Comparison of ENCODE assay signal across 11 mouse cellular contexts in genomic region chr2:113980664-113981063, GRCm38 (mm10). TPM values are rescaled to one million over a fixed set of nuclear protein-coding genes. Genes with fewer than 3 reads are reported as not detected.
DNase-seq lines count a peak whose midpoint lies in the region; ATAC-seq and TF ChIP-seq lines count a peak whose summit lies in the region.
"Had no signal": no experiment of that assay in that cellular context is flagged by ENCODE, and none has a peak within 500 bp of the region (broad histone marks: within the 10 kb centered on the region; RNA-seq: fewer than 3 reads in every experiment).

No protein-coding gene starts in this region.

- no peak for TF ChIP-seq CTCF in liver, postnatal 0 days (IDR thresholded peaks at IDR 0.05; ENCODE audit: low read depth)

- DNase-seq in liver: peak; percentile 6
- no peak for DNase-seq in liver, postnatal 0 days
- DNase-seq in left cerebral cortex, postnatal 25 days (ENCODE audit: low spot score in 2 of 2): no peak
- no peak for DNase-seq in frontal cortex, postnatal 36 days (ENCODE audit: low spot score in 2 of 2)
- DNase-seq: kidney, postnatal 4 days had no signal

- no peak for TF ChIP-seq EP300 in liver, postnatal 0 days (IDR thresholded peaks at IDR 0.05; ENCODE audit: low read depth)

- H3K4me3 ChIP-seq in liver, postnatal 0 days (ENCODE audit: low read depth, low read length): no peak overlapping the region
- no peak overlapping the region for H3K4me3 ChIP-seq in forebrain, embryonic 15.5 days
- H3K4me3 ChIP-seq in heart, embryonic 14.5 days (ENCODE audit: control insufficient read depth in 1 of 2, insufficient read depth in 1 of 2, low read depth in 1 of 2, low read length in 2 of 2): no peak overlapping the region
- H3K4me3 ChIP-seq in myocyte: no peak overlapping the region

- H3K79me2 ChIP-seq in myocyte (ENCODE audit: control insufficient read depth, insufficient read depth): no peaks in the 10 kb centered on the region

- WGBS in liver, postnatal 0 days (ENCODE audit: insufficient replicate concordance): 72% methylated on average over 8 of the region's 8 CpGs
- WGBS in forebrain, embryonic 15.5 days: 21% methylated on average over 8 of the region's 8 CpGs
- 29% methylated on average over 8 of the region's 8 CpGs for whole genome bisulfite sequencing in heart, embryonic 14.5 days

- no peak overlapping the region for H3ac ChIP-seq in myocyte (ENCODE audit: control insufficient read depth, insufficient read length)

- no peak overlapping the region for H3K9ac ChIP-seq in liver, postnatal 0 days (replicated peaks)
- no peak overlapping the region for H3K9ac ChIP-seq in forebrain, embryonic 15.5 days (replicated peaks)
- H3K9ac ChIP-seq in heart, embryonic 14.5 days (ENCODE audit: low read length): no peak overlapping the region

- no peaks in the 10 kb centered on the region for H3K27me3 ChIP-seq in liver, postnatal 0 days (ENCODE audit: insufficient read depth, low read length)
- H3K27me3 ChIP-seq in forebrain, embryonic 15.5 days: no peaks in the 10 kb centered on the region
- no peaks in the 10 kb centered on the region for H3K27me3 ChIP-seq in heart, embryonic 14.5 days (ENCODE audit: control insufficient read depth, insufficient read depth, low read length)
- H3K27me3 ChIP-seq in myocyte (ENCODE audit: control insufficient read depth, insufficient read depth, insufficient read length): no peaks in the 10 kb centered on the region

- H3K27ac ChIP-seq in liver, postnatal 0 days (ENCODE audit: low read depth): no peak overlapping the region
- H3K27ac ChIP-seq in forebrain, embryonic 15.5 days (replicated peaks): no peak overlapping the region
- H3K27ac ChIP-seq in heart, embryonic 14.5 days (replicated peaks in 1 of 2; ENCODE audit: control insufficient read depth in 1 of 2, insufficient read depth in 1 of 2, low read depth in 2 of 2, low read length in 2 of 2): peak overlapping the region; percentile 79 to 80
- H3K27ac ChIP-seq: macrophage had no signal

- H3K9me3 ChIP-seq in liver, postnatal 0 days (ENCODE audit: low read length): no peaks in the 10 kb centered on the region
- H3K9me3 ChIP-seq in forebrain, embryonic 15.5 days: no peaks in the 10 kb centered on the region
- no peaks in the 10 kb centered on the region for H3K9me3 ChIP-seq in heart, embryonic 14.5 days (ENCODE audit: control insufficient read depth, low read length)

- no peak for ATAC-seq in liver, postnatal 0 days
- ATAC-seq in forebrain, embryonic 15.5 days (replicated peaks): peak; percentile 78
- ATAC-seq in heart, embryonic 14.5 days (ENCODE audit: insufficient number of reproducible peaks, insufficient read depth, low FRiP score, low read depth): peak; percentile 89
- no peak for ATAC-seq in erythroid progenitor cell, adult 5-6 weeks (replicated peaks; ENCODE audit: low FRiP score, poor library complexity, severe bottlenecking)

- H3K4me2 ChIP-seq in liver, postnatal 0 days (ENCODE audit: low read depth, low read length): no peak overlapping the region
- H3K4me2 ChIP-seq in forebrain, embryonic 15.5 days (replicated peaks): no peak overlapping the region
- peak overlapping the region; percentile 18; the same call in 1 of the 2 replicates for H3K4me2 ChIP-seq in heart, embryonic 14.5 days (ENCODE audit: low read length)
- H3K4me2 ChIP-seq in myocyte (ENCODE audit: low read depth): peak overlapping the region; percentile 20

- no peaks in the 10 kb centered on the region for H3K36me3 ChIP-seq in liver, postnatal 0 days (replicated peaks; ENCODE audit: insufficient read depth, low read length)
- no peaks in the 10 kb centered on the region for H3K36me3 ChIP-seq in forebrain, embryonic 15.5 days
- no peaks in the 10 kb centered on the region for H3K36me3 ChIP-seq in heart, embryonic 14.5 days (ENCODE audit: control insufficient read depth, insufficient read depth, low read length)
- no peaks in the 10 kb centered on the region for H3K36me3 ChIP-seq in myocyte (ENCODE audit: control insufficient read depth, insufficient read depth)

- intact Hi-C loops in left cerebral cortex, postnatal 25 days (cut with DNase I): no loop called here

- no peaks in the 10 kb centered on the region for H3K4me1 ChIP-seq in liver, postnatal 0 days (ENCODE audit: insufficient read depth)
- no peaks in the 10 kb centered on the region for H3K4me1 ChIP-seq in forebrain, embryonic 15.5 days
- peaks cover 15 to 21% of the 10 kb centered on the region in 2 experiments for H3K4me1 ChIP-seq in heart, embryonic 14.5 days (ENCODE audit: control insufficient read depth in 2 of 2, insufficient read depth in 2 of 2, low read length in 2 of 2)

- TF ChIP-seq POLR2A in myocyte (IDR thresholded peaks at IDR 0.05; ENCODE audit: insufficient read length, low read depth): peak; percentile 45

TF ChIP-seq in myocyte, 11 proteins besides CTCF, POLR2A, EP300 and RAD21:
- TF ChIP-seq MAX (IDR thresholded peaks at IDR 0.05; ENCODE audit: low read depth) (no peak), POLR2AphosphoS2 (IDR thresholded peaks at IDR 0.05; ENCODE audit: insufficient read length, low read depth) (no peak), CEBPB (IDR thresholded peaks at IDR 0.05; ENCODE audit: insufficient read depth, poor library complexity, severe bottlenecking) (no peak), TCF12 (IDR thresholded peaks at IDR 0.05; ENCODE audit: insufficient read depth, poor library complexity, severe bottlenecking) (peak; percentile 97), MYOD1 (IDR thresholded peaks at IDR 0.05; ENCODE audit: control insufficient read depth in 1 of 3, insufficient read length in 2 of 3, low read depth in 2 of 3) (peak; percentile 93 to 97 (median 96)), TCF3 (IDR thresholded peaks at IDR 0.05; ENCODE audit: insufficient read length, low read depth) (peak; percentile 86), MYOG (IDR thresholded peaks at IDR 0.05; ENCODE audit: control insufficient read depth in 1 of 3, insufficient read depth in 1 of 3, insufficient read length in 2 of 3, low read depth in 2 of 3) (peak; percentile 96 to 100 (median 96)), SRF (IDR thresholded peaks at IDR 0.05; ENCODE audit: control insufficient read depth, insufficient read length, low read depth) (peak; percentile 81), USF1 (IDR thresholded peaks at IDR 0.05; ENCODE audit: low read depth) (no peak)
TF ChIP-seq in myocyte: peak in this region for 5.

RNA-seq across cellular contexts. Expression of gene Gjd2, which starts 32.8 kb away (rescaled TPM):
- polyA plus RNA-seq in liver, postnatal 0 days (2015; fragmentation: Nextera tagmentation; extraction: Ambion mirVana): not detected in 2 replicates
- 3.4 and 3.6 TPM in 2 replicates for polyA plus RNA-seq in forebrain, embryonic 15.5 days (2015; fragmentation: Nextera tagmentation; extraction: Ambion mirVana)
- not detected in 2 replicates for polyA plus RNA-seq in heart, embryonic 14.5 days (2014; fragmentation: Nextera tagmentation; extraction: Ambion mirVana)
- polyA plus RNA-seq in myocyte (2012; fragmentation: generic; extraction: Trizol): not detected
- not detected in 2 replicates for total RNA-seq in erythroid progenitor cell, adult 5-6 weeks (2015; ENCODE audit: low replicate concordance)
- not detected in 2 replicates for total RNA-seq in erythroid progenitor cell, adult 5-6 weeks (2017; ENCODE audit: low replicate concordance)
- total RNA-seq in left cerebral cortex, postnatal 25 days (2021): 1 to 10 TPM; 6.1 to 7.2 TPM
- total RNA-seq: common myeloid progenitor, adult 5-6 weeks had no signal
- polyA plus RNA-seq: macrophage had no signal

Comparison
In these comparisons a context has a peak if more than half of its experiments do, and no peak if none do; other contexts are left out.
1. ATAC-seq: peak in forebrain, embryonic 15.5 days (single experiment) and heart, embryonic 14.5 days (single experiment); none in liver, postnatal 0 days (single experiment) and erythroid progenitor cell, adult 5-6 weeks (single experiment).
2. H3K27ac ChIP-seq: peak in heart, embryonic 14.5 days (2 of 2); none in liver, postnatal 0 days (single experiment) and forebrain, embryonic 15.5 days (single experiment).
3. H3K4me2 ChIP-seq: peak in heart, embryonic 14.5 days (single experiment) and myocyte (single experiment); none in liver, postnatal 0 days (single experiment) and forebrain, embryonic 15.5 days (single experiment).